Mouse (Mus musculus): ENCODE measurements around the gene Kxd1. TPM values are rescaled to one million over a fixed set of nuclear protein-coding genes. Genes with fewer than 3 reads are reported as not detected.
A peak's percentile ranks its signal among the peaks of the same experiment; 100 is the strongest.

The Kxd1 gene
- polyA plus RNA-seq, 1 experiment from 2014 or later: 81.8 TPM

DNA sequence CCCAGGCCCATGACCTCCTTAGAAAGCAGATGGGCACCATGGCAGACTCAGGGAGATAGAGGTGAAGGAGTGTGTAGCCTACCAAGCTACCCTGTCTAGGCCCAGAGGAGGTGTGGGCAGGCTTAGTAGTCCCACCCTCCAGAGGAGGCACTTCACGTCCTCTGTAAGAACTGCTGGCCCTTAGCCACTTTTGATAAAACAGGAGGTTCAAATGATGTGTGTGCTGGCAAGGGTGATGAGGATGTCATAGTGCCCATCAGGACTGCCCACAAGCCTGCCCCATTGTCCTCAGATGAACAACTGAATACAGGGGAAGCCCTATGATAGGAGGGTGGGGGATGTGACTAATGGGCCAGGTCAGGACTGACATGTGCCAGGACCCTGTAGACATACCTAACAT, 25.1 kb upstream of the Kxd1 start:
- Histone ChIP-seq H3K27ac (no peak overlapping the region), H3K4me1 (replicated peaks; ENCODE audit: insufficient read depth, low read length) (peaks cover 18% of the 10 kb centered on the region; the same call in 1 of the 2 replicates), H3K4me2 (ENCODE audit: low read length) (no peak overlapping the region), H3K9me3 (replicated peaks; ENCODE audit: low read length) (no peaks in the 10 kb centered on the region), H3K27me3 (ENCODE audit: insufficient read depth, low read length) (no peaks in the 10 kb centered on the region), H3K4me3 (replicated peaks; ENCODE audit: low read depth, low read length) (no peak overlapping the region), H3K36me3 (ENCODE audit: insufficient read depth, low read length) (no peaks in the 10 kb centered on the region), H3K9ac (ENCODE audit: low read depth, low read length) (no peak overlapping the region)
- no peak for TF ChIP-seq CTCF (IDR thresholded peaks at IDR 0.05; ENCODE audit: low read depth)
- no peak for ATAC-seq (replicated peaks; ENCODE audit: low FRiP score, low read depth)
- DNase-seq (ENCODE audit: low spot score): no peak
- 34% methylated on average over 1 of the region's 1 CpGs for WGBS

DNA sequence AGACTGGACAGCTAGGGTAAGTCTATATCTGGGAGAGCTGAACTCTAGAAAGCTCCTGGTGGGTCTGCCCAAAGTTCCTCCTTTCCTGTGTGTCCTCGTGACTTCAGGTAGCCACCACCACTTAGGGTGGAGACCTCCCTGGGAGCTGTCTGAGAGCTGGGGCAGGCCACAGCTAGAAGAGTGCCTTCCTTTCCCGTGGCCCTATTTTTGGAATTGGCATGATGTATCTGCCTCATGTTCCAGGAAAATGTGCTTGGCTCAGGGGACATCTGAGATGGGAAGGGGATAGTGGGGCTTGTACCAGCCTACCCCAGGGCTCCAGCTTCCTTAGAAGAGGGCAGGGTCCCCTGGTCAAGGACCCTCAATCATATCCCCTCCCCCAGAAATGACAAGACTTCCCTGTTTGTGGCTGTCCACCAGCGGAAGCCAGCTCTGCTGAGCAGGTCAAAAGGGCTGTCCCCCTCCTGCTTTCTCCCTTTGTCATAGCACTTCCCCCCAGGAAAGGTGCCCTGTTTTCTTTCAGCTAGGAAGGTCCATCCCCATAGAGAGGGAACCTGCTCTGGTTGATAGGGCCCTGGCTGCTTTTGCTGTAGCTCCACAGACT, 23.9 kb upstream of the Kxd1 start:
- Histone ChIP-seq H3K9me3 (replicated peaks; ENCODE audit: low read length) (no peaks in the 10 kb centered on the region), H3K27ac (no peak overlapping the region), H3K4me3 (replicated peaks; ENCODE audit: low read depth, low read length) (no peak overlapping the region), H3K4me2 (ENCODE audit: low read length) (no peak overlapping the region), H3K4me1 (replicated peaks; ENCODE audit: insufficient read depth, low read length) (peaks cover 18% of the 10 kb centered on the region; the same call in 1 of the 2 replicates), H3K36me3 (ENCODE audit: insufficient read depth, low read length) (no peaks in the 10 kb centered on the region), H3K27me3 (ENCODE audit: insufficient read depth, low read length) (no peaks in the 10 kb centered on the region), H3K9ac (ENCODE audit: low read depth, low read length) (no peak overlapping the region)
- TF ChIP-seq CTCF (IDR thresholded peaks at IDR 0.05; ENCODE audit: low read depth): no peak
- DNase-seq (ENCODE audit: low spot score) (no peak), ATAC-seq (replicated peaks; ENCODE audit: low FRiP score, low read depth) (no peak)
- 53% methylated on average over 3 of the region's 3 CpGs for WGBS

- Histone ChIP-seq H3K9me3 (replicated peaks; ENCODE audit: low read length) (no peaks in the 10 kb centered on the region), H3K36me3 (ENCODE audit: insufficient read depth, low read length) (no peaks in the 10 kb centered on the region), H3K9ac (ENCODE audit: low read depth, low read length) (no peak overlapping the region), H3K27me3 (ENCODE audit: insufficient read depth, low read length) (no peaks in the 10 kb centered on the region), H3K4me3 (replicated peaks; ENCODE audit: low read depth, low read length) (no peak overlapping the region), H3K4me1 (replicated peaks; ENCODE audit: insufficient read depth, low read length) (peaks cover 18% of the 10 kb centered on the region; the same call in 1 of the 2 replicates), H3K4me2 (ENCODE audit: low read length) (no peak overlapping the region), H3K27ac (no peak overlapping the region)
- 88% methylated on average over 10 of the region's 10 CpGs for WGBS
- DNase-seq (ENCODE audit: low spot score) (no peak), ATAC-seq (replicated peaks; ENCODE audit: low FRiP score, low read depth) (no peak)
- 0 out of 2 replicates have a peak, but pooled peaks have one; percentile 29 for TF ChIP-seq CTCF (IDR thresholded peaks at IDR 0.05; ENCODE audit: low read depth)
Measured at GRCm38 (mm10) chr8:70549412-70550184, 21.8 kb upstream of the Kxd1 start.

DNA sequence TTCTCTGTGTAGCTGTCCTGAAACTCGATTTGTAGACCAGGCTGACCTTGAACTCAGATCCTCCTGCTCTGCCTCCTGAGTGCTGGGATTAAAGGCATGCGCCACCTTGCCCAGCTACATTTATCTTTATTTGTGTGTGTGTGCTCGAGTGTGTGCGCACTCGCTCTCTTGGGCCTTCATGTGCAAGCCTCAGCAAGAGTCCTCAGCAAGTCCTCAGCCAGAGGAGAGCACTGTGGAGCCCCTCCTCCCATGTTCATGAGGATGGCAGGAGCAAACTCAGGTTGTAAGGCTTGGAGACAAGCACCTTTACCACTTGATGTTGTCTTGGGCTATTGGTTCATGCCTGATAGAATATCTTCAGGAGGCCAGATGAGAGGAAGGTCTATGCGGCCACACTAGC, 20.0 kb upstream of the Kxd1 start:
- 0 out of 2 replicates have a peak, but pooled peaks cover 7% of the 10 kb centered on the region for H3K4me1 ChIP-seq (replicated peaks; ENCODE audit: insufficient read depth, low read length)
- no peak overlapping the region for H3K9ac ChIP-seq (ENCODE audit: low read depth, low read length)
- no peak for TF ChIP-seq CTCF (IDR thresholded peaks at IDR 0.05; ENCODE audit: low read depth)
- 85% methylated on average over 6 of the region's 6 CpGs for WGBS
- H3K9me3 ChIP-seq (replicated peaks; ENCODE audit: low read length): no peaks in the 10 kb centered on the region
- DNase-seq (ENCODE audit: low spot score) (no peak), ATAC-seq (replicated peaks; ENCODE audit: low FRiP score, low read depth) (no peak)
- H3K27ac ChIP-seq: no peak overlapping the region
- H3K4me3 ChIP-seq (replicated peaks; ENCODE audit: low read depth, low read length): no peak overlapping the region
- H3K27me3 ChIP-seq (ENCODE audit: insufficient read depth, low read length): no peaks in the 10 kb centered on the region
- no peak overlapping the region for H3K4me2 ChIP-seq (ENCODE audit: low read length)
- no peaks in the 10 kb centered on the region for H3K36me3 ChIP-seq (ENCODE audit: insufficient read depth, low read length)

- Histone ChIP-seq H3K27ac (no peak overlapping the region), H3K36me3 (ENCODE audit: insufficient read depth, low read length) (no peaks in the 10 kb centered on the region), H3K9ac (ENCODE audit: low read depth, low read length) (no peak overlapping the region), H3K9me3 (replicated peaks; ENCODE audit: low read length) (no peaks in the 10 kb centered on the region), H3K27me3 (ENCODE audit: insufficient read depth, low read length) (no peaks in the 10 kb centered on the region), H3K4me2 (ENCODE audit: low read length) (no peak overlapping the region), H3K4me3 (replicated peaks; ENCODE audit: low read depth, low read length) (no peak overlapping the region), H3K4me1 (replicated peaks; ENCODE audit: insufficient read depth, low read length) (0 out of 2 replicates have a peak, but pooled peaks cover 9% of the 10 kb centered on the region)
- ATAC-seq (replicated peaks; ENCODE audit: low FRiP score, low read depth) (no peak), DNase-seq (ENCODE audit: low spot score) (no peak)
- TF ChIP-seq CTCF (IDR thresholded peaks at IDR 0.05; ENCODE audit: low read depth): no peak
- 77% methylated on average over 4 of the region's 4 CpGs for WGBS
Measured at GRCm38 (mm10) chr8:70546412-70546811, 18.7 kb upstream of the Kxd1 start.

GRCm38 (mm10) chr8:70544200-70544687, 16.5 kb upstream of the Kxd1 start:
- WGBS: 54% methylated on average over 6 of the region's 6 CpGs
- Histone ChIP-seq H3K36me3 (ENCODE audit: insufficient read depth, low read length) (no peaks in the 10 kb centered on the region), H3K9me3 (replicated peaks; ENCODE audit: low read length) (no peaks in the 10 kb centered on the region), H3K27me3 (ENCODE audit: insufficient read depth, low read length) (no peaks in the 10 kb centered on the region), H3K9ac (ENCODE audit: low read depth, low read length) (0 out of 2 replicates have a peak overlapping the region, but pooled peaks have one; percentile 10), H3K4me2 (ENCODE audit: low read length) (no peak overlapping the region), H3K4me3 (replicated peaks; ENCODE audit: low read depth, low read length) (no peak overlapping the region), H3K4me1 (replicated peaks; ENCODE audit: insufficient read depth, low read length) (0 out of 2 replicates have a peak, but pooled peaks cover 16% of the 10 kb centered on the region), H3K27ac (peak overlapping the region; percentile 48; the same call in 1 of the 2 replicates)
- DNase-seq (ENCODE audit: low spot score): no peak
- no peak for ATAC-seq (replicated peaks; ENCODE audit: low FRiP score, low read depth)
- peak; percentile 50 for TF ChIP-seq CTCF (IDR thresholded peaks at IDR 0.05; ENCODE audit: low read depth)
